Mouse (Mus musculus): Measurements from ENCODE around the gene Git2. TPM values are rescaled to one million over a fixed set of nuclear protein-coding genes. Genes with fewer than 3 reads are reported as not detected.

The Git2 gene
- total and polyA plus RNA-seq, 2 experiments from 2014 or later: 21.1 to 37.7 TPM

- Histone ChIP-seq H3K4me3 (ENCODE audit: low read depth, low read length) (no peak overlapping the region), H3K36me3 (replicated peaks; ENCODE audit: control insufficient read depth, insufficient read depth, low read length) (peaks cover 41% of the 10 kb centered on the region), H3K9me3 (replicated peaks; ENCODE audit: control insufficient read depth, low read length) (no peaks in the 10 kb centered on the region), H3K4me1 (ENCODE audit: control insufficient read depth, insufficient read depth) (peaks cover 22% of the 10 kb centered on the region), H3K9ac (replicated peaks; ENCODE audit: low read depth, low read length) (no peak overlapping the region), H3K4me2 (ENCODE audit: low read depth, low read length) (no peak overlapping the region), H3K27me3 (ENCODE audit: control insufficient read depth, insufficient read depth, low read length) (no peaks in the 10 kb centered on the region), H3K27ac (ENCODE audit: low read depth) (peak overlapping the region; percentile 84)
- no peak; the same call in 1 of the 2 replicates for ATAC-seq (ENCODE audit: insufficient read depth, low read depth)
- TF ChIP-seq CTCF (IDR thresholded peaks at IDR 0.05; ENCODE audit: low read depth) (peak; percentile 44), EP300 (IDR thresholded peaks at IDR 0.05; ENCODE audit: low read depth) (no peak)
- WGBS: 55% methylated on average over 3 of the region's 3 CpGs
- DNase-seq (ENCODE audit: low spot score): peak; percentile 37
Observed at GRCm38 (mm10) chr5:114804958-114805357, 29.6 kb upstream of the Git2 start.

GRCm38 (mm10) chr5:114804335-114804734 is 29.0 kb upstream of the Git2 start:
- 94% methylated on average over 13 of the region's 13 CpGs for WGBS
- no peaks in the 10 kb centered on the region for H3K9me3 ChIP-seq (replicated peaks; ENCODE audit: control insufficient read depth, low read length)
- DNase-seq (ENCODE audit: low spot score): no peak
- peaks cover 22% of the 10 kb centered on the region for H3K4me1 ChIP-seq (ENCODE audit: control insufficient read depth, insufficient read depth)
- H3K36me3 ChIP-seq (replicated peaks; ENCODE audit: control insufficient read depth, insufficient read depth, low read length): peaks cover 48% of the 10 kb centered on the region
- no peak overlapping the region for H3K4me3 ChIP-seq (ENCODE audit: low read depth, low read length)
- no peak for ATAC-seq (ENCODE audit: insufficient read depth, low read depth)
- no peak overlapping the region for H3K4me2 ChIP-seq (ENCODE audit: low read depth, low read length)
- H3K9ac ChIP-seq (replicated peaks; ENCODE audit: low read depth, low read length): no peak overlapping the region
- TF ChIP-seq CTCF (IDR thresholded peaks at IDR 0.05; ENCODE audit: low read depth) (no peak), EP300 (IDR thresholded peaks at IDR 0.05; ENCODE audit: low read depth) (no peak)
- H3K27me3 ChIP-seq (ENCODE audit: control insufficient read depth, insufficient read depth, low read length): no peaks in the 10 kb centered on the region
- H3K27ac ChIP-seq (ENCODE audit: low read depth): no peak overlapping the region

GRCm38 (mm10) chr5:114803231-114803630 is 27.9 kb upstream of the Git2 start:
- no peak overlapping the region for H3K9ac ChIP-seq (replicated peaks; ENCODE audit: low read depth, low read length)
- H3K4me1 ChIP-seq (ENCODE audit: control insufficient read depth, insufficient read depth): peaks cover 19% of the 10 kb centered on the region
- 87% methylated on average over 13 of the region's 13 CpGs for WGBS
- no peak overlapping the region for H3K4me3 ChIP-seq (ENCODE audit: low read depth, low read length)
- no peaks in the 10 kb centered on the region for H3K9me3 ChIP-seq (replicated peaks; ENCODE audit: control insufficient read depth, low read length)
- no peak overlapping the region for H3K4me2 ChIP-seq (ENCODE audit: low read depth, low read length)
- DNase-seq (ENCODE audit: low spot score): no peak
- ATAC-seq (ENCODE audit: insufficient read depth, low read depth): no peak
- H3K36me3 ChIP-seq (replicated peaks; ENCODE audit: control insufficient read depth, insufficient read depth, low read length): peaks cover 55% of the 10 kb centered on the region
- no peaks in the 10 kb centered on the region for H3K27me3 ChIP-seq (ENCODE audit: control insufficient read depth, insufficient read depth, low read length)
- H3K27ac ChIP-seq (ENCODE audit: low read depth): no peak overlapping the region
- TF ChIP-seq EP300 (IDR thresholded peaks at IDR 0.05; ENCODE audit: low read depth): no peak
- no peak for TF ChIP-seq CTCF (IDR thresholded peaks at IDR 0.05; ENCODE audit: low read depth)

GRCm38 (mm10) chr5:114801841-114802240 is 26.5 kb upstream of the Git2 start:
- Histone ChIP-seq H3K36me3 (replicated peaks; ENCODE audit: control insufficient read depth, insufficient read depth, low read length) (peaks cover 68% of the 10 kb centered on the region), H3K9me3 (replicated peaks; ENCODE audit: control insufficient read depth, low read length) (no peaks in the 10 kb centered on the region), H3K9ac (replicated peaks; ENCODE audit: low read depth, low read length) (no peak overlapping the region), H3K4me3 (ENCODE audit: low read depth, low read length) (no peak overlapping the region), H3K27ac (ENCODE audit: low read depth) (no peak overlapping the region), H3K4me2 (ENCODE audit: low read depth, low read length) (no peak overlapping the region), H3K4me1 (ENCODE audit: control insufficient read depth, insufficient read depth) (peaks cover 6% of the 10 kb centered on the region), H3K27me3 (ENCODE audit: control insufficient read depth, insufficient read depth, low read length) (no peaks in the 10 kb centered on the region)
- TF ChIP-seq CTCF (IDR thresholded peaks at IDR 0.05; ENCODE audit: low read depth): no peak
- no peak for TF ChIP-seq EP300 (IDR thresholded peaks at IDR 0.05; ENCODE audit: low read depth)
- ATAC-seq (ENCODE audit: insufficient read depth, low read depth): no peak
- no peak for DNase-seq (ENCODE audit: low spot score)
- WGBS: 96% methylated on average over 6 of the region's 6 CpGs

GRCm38 (mm10) chr5:114801049-114801448 is 25.7 kb upstream of the Git2 start:
- 29% methylated on average over 8 of the region's 8 CpGs for WGBS
- Histone ChIP-seq H3K4me2 (ENCODE audit: low read depth, low read length) (no peak overlapping the region), H3K4me3 (ENCODE audit: low read depth, low read length) (no peak overlapping the region), H3K9me3 (replicated peaks; ENCODE audit: control insufficient read depth, low read length) (no peaks in the 10 kb centered on the region), H3K27ac (ENCODE audit: low read depth) (no peak overlapping the region), H3K4me1 (ENCODE audit: control insufficient read depth, insufficient read depth) (peaks cover 7% of the 10 kb centered on the region), H3K36me3 (replicated peaks; ENCODE audit: control insufficient read depth, insufficient read depth, low read length) (peaks cover 70% of the 10 kb centered on the region), H3K9ac (replicated peaks; ENCODE audit: low read depth, low read length) (no peak overlapping the region), H3K27me3 (ENCODE audit: control insufficient read depth, insufficient read depth, low read length) (no peaks in the 10 kb centered on the region)
- DNase-seq (ENCODE audit: low spot score): no peak
- no peak for ATAC-seq (ENCODE audit: insufficient read depth, low read depth)
- TF ChIP-seq CTCF (IDR thresholded peaks at IDR 0.05; ENCODE audit: low read depth) (no peak), EP300 (IDR thresholded peaks at IDR 0.05; ENCODE audit: low read depth) (no peak)

- DNase-seq (ENCODE audit: low spot score) (no peak), ATAC-seq (ENCODE audit: insufficient read depth, low read depth) (no peak)
- Histone ChIP-seq H3K4me2 (ENCODE audit: low read depth, low read length) (no peak overlapping the region), H3K27me3 (ENCODE audit: control insufficient read depth, insufficient read depth, low read length) (no peaks in the 10 kb centered on the region), H3K4me3 (ENCODE audit: low read depth, low read length) (no peak overlapping the region), H3K36me3 (replicated peaks; ENCODE audit: control insufficient read depth, insufficient read depth, low read length) (peaks cover 70% of the 10 kb centered on the region), H3K9me3 (replicated peaks; ENCODE audit: control insufficient read depth, low read length) (no peaks in the 10 kb centered on the region), H3K4me1 (ENCODE audit: control insufficient read depth, insufficient read depth) (peaks cover 17% of the 10 kb centered on the region), H3K9ac (replicated peaks; ENCODE audit: low read depth, low read length) (no peak overlapping the region), H3K27ac (ENCODE audit: low read depth) (no peak overlapping the region)
- TF ChIP-seq CTCF (IDR thresholded peaks at IDR 0.05; ENCODE audit: low read depth): no peak
- no peak for TF ChIP-seq EP300 (IDR thresholded peaks at IDR 0.05; ENCODE audit: low read depth)
- 68% methylated on average over 11 of the region's 11 CpGs for WGBS
Observed at GRCm38 (mm10) chr5:114799848-114800247, 24.5 kb upstream of the Git2 start.
